Mouse (Mus musculus): ENCODE measurements around the gene Srrm1.

DNA sequence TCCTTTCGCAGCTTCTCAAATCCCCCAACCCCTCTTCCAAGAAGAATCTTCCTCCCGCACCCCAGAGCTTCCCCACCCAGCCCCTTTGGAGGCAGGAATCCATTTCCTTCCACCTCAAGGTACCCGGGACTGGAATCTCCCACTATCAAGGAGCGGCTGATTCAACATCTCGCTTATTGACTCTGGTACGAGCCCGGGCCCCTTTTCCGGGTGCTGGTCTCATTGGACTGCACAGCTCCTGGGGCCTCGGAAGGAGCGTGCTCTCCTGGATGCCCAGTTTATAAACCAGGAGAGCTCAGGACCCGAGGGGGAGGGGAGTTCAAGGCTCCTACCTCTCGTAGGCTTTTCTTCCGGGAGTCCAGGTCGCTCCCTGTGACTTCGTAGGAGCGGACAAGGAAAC is 44.4 kb upstream of the Srrm1 start:
- TF ChIP-seq POLR2A (IDR thresholded peaks at IDR 0.05; ENCODE audit: insufficient read depth, low read depth, low read length) (no peak), CTCF (IDR thresholded peaks at IDR 0.05) (no peak), EP300 (IDR thresholded peaks at IDR 0.05; ENCODE audit: insufficient read depth, low read depth, low read length) (no peak)
